Mouse (Mus musculus) E14TG2a.4 (cell line): ENCODE data around the gene Tbc1d20.

Experiments used
- CTCF ChIP-seq: conservative IDR thresholded peaks from 2 replicates; pipeline ENCODE4 v1.5.1; 2014; ENCODE audit warnings: low read length
- NANOG ChIP-seq: IDR thresholded peaks from 2 replicates; pipeline ENCODE4 v1.6.1; 2014; ENCODE audit warnings: borderline replicate concordance, low read length, mixed read lengths

GRCm38 (mm10) chr2:152344361-152344760 lies 50.7 kb downstream of the Tbc1d20 start:
- TF ChIP-seq CTCF: no peak
- no peak for TF ChIP-seq NANOG
